Comparison of ENCODE assay signal across 12 mouse cellular contexts in the genomic region with DNA sequence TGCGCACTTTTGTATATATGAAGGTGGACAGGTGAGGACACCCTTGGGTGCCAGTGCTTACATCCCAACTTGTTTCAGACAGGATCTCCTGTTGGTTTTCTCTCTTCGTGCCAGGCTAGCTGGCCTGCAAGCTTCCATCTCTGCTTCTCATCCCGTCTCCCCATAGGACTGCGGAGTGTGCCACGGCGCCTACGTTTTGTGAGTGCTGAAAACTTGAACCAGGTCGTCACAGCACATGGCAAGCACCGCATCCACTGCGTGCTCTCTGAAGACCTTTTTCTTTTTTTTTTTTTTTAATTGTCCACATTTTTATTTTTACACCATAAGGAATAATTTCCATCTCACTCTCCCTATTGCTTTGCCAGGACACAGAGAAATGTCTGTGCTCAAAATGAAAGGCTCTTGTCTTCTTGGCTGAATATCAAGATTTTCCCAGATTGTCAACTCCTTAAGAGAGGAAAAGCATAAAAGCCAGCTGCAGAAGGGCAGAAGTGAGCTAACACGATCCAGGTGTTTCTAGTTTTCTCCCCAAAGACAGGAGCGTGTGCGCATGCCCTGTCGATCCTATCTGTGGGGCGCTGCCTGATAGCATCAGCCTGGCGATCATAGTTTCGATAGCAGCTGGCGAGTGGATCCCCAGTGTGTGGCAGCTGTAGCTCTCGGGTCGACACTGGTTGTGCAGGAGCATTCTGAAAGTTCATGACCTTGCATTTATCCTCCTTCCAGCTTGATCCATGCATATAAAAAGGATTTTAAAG.
A peak's percentile ranks its signal among the peaks of the same experiment; 100 is the strongest.
DNase-seq lines count a peak whose midpoint lies in the region; ATAC-seq and TF ChIP-seq lines count a peak whose summit lies in the region.
"Had no signal": no experiment of that assay in that cellular context is flagged by ENCODE, and none has a peak within 500 bp of the region (broad histone marks: within the 10 kb centered on the region; RNA-seq: fewer than 3 reads in every experiment).

No protein-coding gene starts in this region.

- no peaks in the 10 kb centered on the region for H3K36me3 ChIP-seq in hindbrain, postnatal 0 days (ENCODE audit: insufficient read depth, low read length)
- no peaks in the 10 kb centered on the region for H3K36me3 ChIP-seq in hindbrain, embryonic 10.5 days
- no peaks in the 10 kb centered on the region for H3K36me3 ChIP-seq in intestine, embryonic 14.5 days (ENCODE audit: control insufficient read depth, insufficient read depth, low read length)
- no peaks in the 10 kb centered on the region for H3K36me3 ChIP-seq in lung, postnatal 0 days (ENCODE audit: insufficient read depth, low read length)

- no peak for TF ChIP-seq CTCF in hindbrain, postnatal 0 days (IDR thresholded peaks at IDR 0.05; ENCODE audit: low read depth)
- no peak for TF ChIP-seq CTCF in lung, postnatal 0 days (IDR thresholded peaks at IDR 0.05)

- DNase-seq in hindbrain, postnatal 0 days (ENCODE audit: low spot score) = peak; percentile 13
- no peak for DNase-seq in hindbrain, embryonic 10.5 days (ENCODE audit: low spot score)
- DNase-seq in embryo, embryonic 11.5 days (ENCODE audit: low read depth, low spot score) = peak; percentile 42
- no peak for DNase-seq in intestine, embryonic 14.5 days (ENCODE audit: low spot score)
- peak; percentile 76 for DNase-seq in lung, postnatal 0 days (ENCODE audit: low spot score)
- DNase-seq in spleen, postnatal 36 days (ENCODE audit: low spot score in 2 of 2) = no peak
- DNase-seq in heart, adult 9 months (ENCODE audit: low spot score in 2 of 2) = no peak
- DNase-seq in left cerebral cortex, adult 8-10 months (ENCODE audit: low spot score in 2 of 2) = no peak
- DNase-seq: heart, postnatal 4 days; kidney, adult 9 months had no signal

- H3K27ac ChIP-seq in hindbrain, postnatal 0 days = no peak overlapping the region
- H3K27ac ChIP-seq in hindbrain, embryonic 10.5 days = no peak overlapping the region
- peak overlapping the region; percentile 47; the same call in 1 of the 2 replicates for H3K27ac ChIP-seq in intestine, embryonic 14.5 days (ENCODE audit: low read depth)
- H3K27ac ChIP-seq in lung, postnatal 0 days (ENCODE audit: low read length) = no peak overlapping the region
- H3K27ac ChIP-seq: left cerebral cortex, adult 2 months had no signal

- no peak overlapping the region for H3K9ac ChIP-seq in hindbrain, postnatal 0 days (replicated peaks; ENCODE audit: low read length)
- no peak overlapping the region for H3K9ac ChIP-seq in intestine, embryonic 14.5 days (ENCODE audit: low read length)
- no peak overlapping the region for H3K9ac ChIP-seq in lung, postnatal 0 days (replicated peaks; ENCODE audit: low read depth)

- H3K4me1 ChIP-seq in hindbrain, postnatal 0 days (ENCODE audit: insufficient read depth, low read length) = no peaks in the 10 kb centered on the region
- H3K4me1 ChIP-seq in hindbrain, embryonic 10.5 days (replicated peaks) = no peaks in the 10 kb centered on the region
- H3K4me1 ChIP-seq in intestine, embryonic 14.5 days (replicated peaks; ENCODE audit: control insufficient read depth, insufficient read depth, low read length) = peaks cover 16% of the 10 kb centered on the region
- H3K4me1 ChIP-seq in lung, postnatal 0 days (ENCODE audit: insufficient read depth, low read depth, low read length) = no peaks in the 10 kb centered on the region

- H3K4me2 ChIP-seq in hindbrain, postnatal 0 days (ENCODE audit: low read depth, low read length) = no peak overlapping the region
- H3K4me2 ChIP-seq in intestine, embryonic 14.5 days (ENCODE audit: low read length) = peak overlapping the region; percentile 29
- peak overlapping the region; percentile 35 for H3K4me2 ChIP-seq in lung, postnatal 0 days (replicated peaks; ENCODE audit: low read depth, low read length)

- H3K9me3 ChIP-seq in hindbrain, postnatal 0 days (ENCODE audit: low read length) = no peaks in the 10 kb centered on the region
- no peaks in the 10 kb centered on the region for H3K9me3 ChIP-seq in hindbrain, embryonic 10.5 days
- H3K9me3 ChIP-seq in intestine, embryonic 14.5 days (ENCODE audit: control insufficient read depth, low read length) = no peaks in the 10 kb centered on the region
- H3K9me3 ChIP-seq in lung, postnatal 0 days (ENCODE audit: low read length) = no peaks in the 10 kb centered on the region

- 78% methylated on average over 20 of the region's 20 CpGs for WGBS in hindbrain, postnatal 0 days
- WGBS in hindbrain, embryonic 10.5 days = 80% methylated on average over 20 of the region's 20 CpGs
- 57% methylated on average over 20 of the region's 20 CpGs for whole genome bisulfite sequencing in intestine, embryonic 14.5 days
- 50% methylated on average over 20 of the region's 20 CpGs for WGBS in lung, postnatal 0 days

- H3K4me3 ChIP-seq in hindbrain, postnatal 0 days (ENCODE audit: low read length) = no peak overlapping the region
- no peak overlapping the region for H3K4me3 ChIP-seq in hindbrain, embryonic 10.5 days
- no peak overlapping the region for H3K4me3 ChIP-seq in intestine, embryonic 14.5 days (ENCODE audit: low read depth, low read length)
- no peak overlapping the region for H3K4me3 ChIP-seq in lung, postnatal 0 days (ENCODE audit: low read depth, low read length)
- H3K4me3 ChIP-seq: left cerebral cortex, adult 2 months had no signal

- no peaks in the 10 kb centered on the region for H3K27me3 ChIP-seq in hindbrain, postnatal 0 days (ENCODE audit: insufficient read depth, low read length)
- no peaks in the 10 kb centered on the region for H3K27me3 ChIP-seq in hindbrain, embryonic 10.5 days (ENCODE audit: insufficient read depth, poor library complexity, severe bottlenecking)
- H3K27me3 ChIP-seq in intestine, embryonic 14.5 days (replicated peaks; ENCODE audit: control insufficient read depth, insufficient read depth, low read length) = no peaks in the 10 kb centered on the region
- H3K27me3 ChIP-seq in lung, postnatal 0 days (replicated peaks; ENCODE audit: insufficient read depth, low read length) = no peaks in the 10 kb centered on the region
- H3K27me3 ChIP-seq: Patski had no signal

- no peak for ATAC-seq in hindbrain, postnatal 0 days
- ATAC-seq in intestine, embryonic 14.5 days (replicated peaks; ENCODE audit: low FRiP score, low TSS enrichment, low read depth) = no peak
- peak; percentile 69 for ATAC-seq in lung, postnatal 0 days
- ATAC-seq: Patski had no signal

- peak; percentile 46 for TF ChIP-seq EP300 in lung, postnatal 0 days (IDR thresholded peaks at IDR 0.05)

Comparison
In these comparisons a context has a peak if more than half of its experiments do, and no peak if none do; other contexts are left out.
1. DNase-seq: peak in hindbrain, postnatal 0 days (single experiment), embryo, embryonic 11.5 days (single experiment) and lung, postnatal 0 days (single experiment); none in hindbrain, embryonic 10.5 days (single experiment), intestine, embryonic 14.5 days (single experiment), spleen, postnatal 36 days (0 of 2), heart, adult 9 months (0 of 2) and left cerebral cortex, adult 8-10 months (0 of 2).